Mouse (Mus musculus) right cerebral cortex, postnatal 10 days (tissue): ENCODE measurements at regions not wholly inside any gene's neighbourhood (a gene's known extent, or its start where the extent isn't known, plus 50 kb on each side); places are given as distances from the start of the nearest gene placed in this dataset.

ENCODE experiments used
- DNase-seq, 2 experiments: peaks; one replicate each; pipeline ENCODE4 v3.0.0; 2021; ENCODE audit warnings: low spot score in 2 of 2

- DNase-seq = no peak
Observed at GRCm38 (mm10) chr14:9338220-9338619, 672.2 kb upstream of the 4930452B06Rik start.

DNA sequence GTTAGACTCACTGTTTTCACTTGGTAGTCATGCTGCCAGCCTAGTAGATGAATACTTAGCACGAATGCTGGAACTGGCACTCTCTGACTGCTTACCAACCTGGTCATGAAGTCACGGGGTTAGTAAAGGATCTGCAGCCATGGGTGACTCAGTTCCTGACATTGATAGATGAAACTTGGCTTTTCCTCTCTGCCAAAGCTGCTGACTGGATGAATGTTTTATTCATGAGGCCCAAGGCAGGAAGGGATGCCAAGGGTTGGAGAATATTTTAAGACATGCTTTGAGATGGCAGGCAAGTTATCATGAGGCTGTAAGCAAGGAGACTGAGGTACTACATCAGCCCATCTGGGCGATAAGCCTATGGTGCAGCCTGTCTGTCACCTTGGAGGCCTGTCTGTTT lies 671.1 kb upstream of the 4930452B06Rik start:
- DNase-seq = no peak

DNA sequence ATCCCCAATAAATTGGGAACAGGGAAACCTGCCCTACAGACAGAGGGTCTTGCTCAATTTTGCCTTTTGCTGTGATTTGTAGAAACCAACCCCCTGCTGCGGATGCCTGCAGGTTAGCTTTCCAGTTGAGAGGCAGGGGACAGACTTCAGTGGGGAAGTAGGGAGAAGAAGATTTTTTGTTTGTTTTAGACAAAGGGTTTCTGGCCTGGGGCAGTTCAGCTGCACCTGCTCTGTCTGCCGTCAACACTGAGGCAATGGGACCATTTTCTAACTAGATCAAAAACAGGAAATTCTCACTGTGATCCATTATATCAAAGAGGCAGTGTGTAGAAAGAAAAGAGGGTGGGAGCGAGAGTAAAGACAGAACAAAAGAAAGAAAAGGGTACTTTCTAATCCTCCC lies 665.6 kb upstream of the 4930452B06Rik start:
- no peak for DNase-seq

- no peak for DNase-seq
Observed at GRCm38 (mm10) chr14:9330767-9331166, 664.7 kb upstream of the 4930452B06Rik start.

GRCm38 (mm10) chr14:9329839-9330485 lies 663.9 kb upstream of the 4930452B06Rik start:
- DNase-seq = peak; percentile 43 to 64

DNA sequence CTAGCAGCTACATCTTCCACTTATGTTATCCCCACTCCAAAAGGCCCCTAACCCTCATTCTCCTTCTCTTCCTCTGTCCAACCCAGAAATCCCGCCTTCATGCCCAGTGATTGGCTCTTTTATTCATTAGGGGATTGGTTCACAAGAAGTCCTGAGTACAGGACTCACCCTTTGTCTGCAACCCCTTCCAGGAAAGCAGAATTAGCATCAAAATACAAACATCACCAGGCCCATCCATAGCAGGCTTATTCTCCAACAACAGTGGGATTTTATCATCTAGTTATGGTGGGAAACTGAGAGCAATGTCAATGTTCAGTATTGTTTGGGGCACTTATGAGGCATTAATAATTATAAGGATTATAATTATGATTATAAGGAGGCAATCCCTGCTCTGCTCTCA lies 661.3 kb upstream of the 4930452B06Rik start:
- no peak for DNase-seq

DNA sequence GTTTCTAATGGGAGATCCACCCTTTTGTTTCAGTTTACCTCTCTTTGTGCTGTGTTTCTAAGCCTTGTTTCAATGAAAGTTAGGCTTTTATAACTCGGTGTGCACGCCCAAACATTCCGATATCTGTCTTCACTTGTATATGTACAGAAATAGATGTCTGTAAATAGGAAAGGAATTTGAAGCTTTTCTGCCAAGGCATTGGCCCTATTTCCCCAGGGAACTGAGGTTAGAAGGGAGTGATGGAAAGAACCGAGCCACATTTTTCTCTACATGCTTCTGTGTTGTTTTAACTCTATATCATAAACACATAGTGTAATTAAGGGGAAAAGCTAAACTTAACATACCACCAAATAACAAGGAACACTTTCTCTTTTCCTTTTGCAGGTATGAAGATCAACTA lies 653.8 kb upstream of the 4930452B06Rik start:
- DNase-seq = no peak

DNA sequence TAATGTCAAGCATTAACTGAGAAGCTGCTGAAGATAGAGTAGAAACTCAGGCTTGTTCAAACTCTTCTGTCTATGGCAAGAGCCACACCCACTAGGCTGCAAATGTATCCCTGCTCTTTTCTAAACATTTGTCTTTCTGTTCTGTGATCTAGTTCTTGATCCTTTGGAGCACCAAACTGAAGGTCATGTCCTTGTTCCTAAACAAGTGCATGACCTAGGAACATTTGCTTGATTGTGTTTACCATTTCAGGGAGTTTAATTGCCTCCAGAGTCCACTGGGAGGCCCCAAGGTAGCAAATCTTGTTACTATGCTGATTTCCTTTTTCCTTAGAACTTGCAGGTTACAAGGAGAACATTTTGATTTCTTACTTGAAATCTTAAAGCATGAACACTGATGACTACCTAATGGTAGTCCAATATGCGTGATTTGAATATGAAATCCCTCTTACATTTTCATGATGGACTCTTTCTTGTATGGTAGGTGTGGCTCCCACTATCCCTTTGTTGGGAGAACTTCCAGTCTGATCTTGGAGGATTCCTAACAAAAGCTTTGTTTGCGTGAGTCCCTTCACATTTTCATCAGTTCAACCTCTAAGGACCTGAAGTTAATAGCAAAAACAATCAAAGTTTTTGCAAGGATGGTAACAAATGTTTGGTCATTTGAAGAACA lies 652.9 kb upstream of the 4930452B06Rik start:
- no peak for DNase-seq

- DNase-seq = no peak
Observed at GRCm38 (mm10) chr14:9315224-9315623, 649.2 kb upstream of the 4930452B06Rik start.

DNA sequence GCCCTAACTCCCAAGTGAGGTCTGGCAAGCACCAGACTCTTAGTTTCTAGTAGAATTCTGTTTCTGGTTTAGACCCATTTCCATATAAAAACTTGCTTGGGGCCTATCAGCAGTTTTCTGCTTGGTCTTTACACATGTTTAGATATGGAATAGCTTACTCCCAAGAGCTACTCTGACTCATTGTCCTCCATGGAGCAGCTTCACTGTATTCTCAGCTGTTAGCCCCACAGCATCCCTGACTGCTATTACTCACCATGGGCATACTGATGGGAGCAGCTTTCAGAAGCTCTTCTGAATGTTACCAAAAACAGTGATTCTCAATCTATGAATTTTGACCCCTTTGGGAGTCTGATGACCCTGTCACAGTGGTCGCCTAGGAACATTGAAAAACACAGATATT lies 630.1 kb upstream of the 4930452B06Rik start:
- DNase-seq = no peak

GRCm38 (mm10) chr14:9294555-9294954 lies 628.5 kb upstream of the 4930452B06Rik start:
- DNase-seq = peak in 1 of 2 experiments; percentile 19

DNA sequence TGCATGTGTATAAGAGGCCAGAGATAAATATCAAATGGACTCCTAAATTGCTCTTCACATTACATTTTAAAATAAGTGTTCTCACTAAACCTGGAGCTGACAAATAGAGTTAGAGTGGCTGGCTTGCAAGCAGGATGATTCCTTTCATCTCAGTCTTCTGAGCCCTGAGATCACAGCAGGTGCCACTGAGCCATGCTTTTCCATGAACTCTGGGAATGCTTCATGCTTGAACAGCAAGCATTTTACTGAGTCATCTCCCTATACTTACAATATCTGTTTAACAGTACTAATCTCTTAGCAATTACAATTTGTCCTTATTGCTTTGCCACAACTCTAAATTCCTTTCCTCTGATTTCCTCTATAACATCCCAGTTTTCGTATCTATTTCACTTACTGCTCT lies 622.1 kb upstream of the 4930452B06Rik start:
- no peak for DNase-seq

GRCm38 (mm10) chr14:9285606-9286002 lies 619.6 kb upstream of the 4930452B06Rik start:
- no peak for DNase-seq

GRCm38 (mm10) chr14:9284976-9285605 lies 619.1 kb upstream of the 4930452B06Rik start:
- DNase-seq = no peak

DNA sequence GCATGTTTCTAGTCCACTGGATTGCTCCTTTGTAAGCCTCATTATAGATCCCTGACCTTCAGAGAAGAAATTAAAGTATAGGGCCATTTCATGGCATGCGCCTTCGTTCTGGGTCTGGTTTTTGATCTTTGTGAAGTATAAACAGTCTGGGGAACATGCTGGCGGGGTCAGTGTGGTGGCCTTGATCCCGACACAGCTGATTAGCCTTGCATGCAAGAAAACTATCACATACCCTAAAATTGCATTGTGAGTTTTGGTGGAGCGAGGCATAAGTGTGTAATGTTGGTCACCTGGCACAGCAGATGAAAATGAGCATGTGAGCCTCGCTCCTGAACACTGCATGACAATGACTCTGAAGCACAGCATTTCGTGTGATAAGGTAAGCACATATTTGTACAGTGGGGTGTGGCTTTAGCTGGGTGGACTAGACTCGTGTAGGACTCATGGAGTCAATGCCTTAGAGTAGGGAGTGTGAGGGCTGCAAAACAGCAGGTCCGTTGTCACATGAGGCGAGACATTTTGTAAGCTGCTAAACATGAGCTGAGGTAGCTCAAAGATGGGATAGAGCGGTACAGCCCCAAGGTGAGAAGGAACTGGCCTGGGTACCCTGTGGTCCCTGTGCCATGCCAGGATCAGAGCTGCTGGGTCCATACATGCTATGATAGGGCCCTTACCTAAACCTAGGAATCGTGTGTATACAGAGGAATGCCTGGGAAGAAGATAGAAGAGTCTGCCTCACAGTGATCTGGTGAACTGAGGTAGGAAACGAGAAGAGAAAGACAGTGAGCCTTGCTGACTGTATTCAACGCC lies 601.4 kb upstream of the 4930452B06Rik start:
- DNase-seq = no peak

GRCm38 (mm10) chr14:9252017-9252416 lies 586.0 kb upstream of the 4930452B06Rik start:
- DNase-seq = no peak

DNA sequence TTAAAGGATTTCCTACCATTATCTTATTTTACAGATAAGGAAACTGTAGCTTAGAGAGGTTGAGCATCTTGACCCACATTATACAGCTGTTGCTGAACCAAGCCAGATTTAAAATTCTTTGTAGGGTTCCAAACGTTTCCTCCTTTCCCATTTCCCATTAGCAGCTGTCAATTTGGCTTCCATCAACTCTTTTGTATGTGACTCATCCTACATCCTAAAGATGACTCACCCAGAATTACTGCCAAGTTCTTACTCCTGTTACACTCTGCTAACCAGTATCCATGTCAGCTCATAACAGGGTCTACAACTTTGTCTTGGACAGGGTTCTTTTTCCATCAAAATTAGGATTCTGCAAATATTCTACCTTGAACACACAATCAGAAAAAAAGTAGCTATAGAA lies 579.2 kb upstream of the 4930452B06Rik start:
- no peak for DNase-seq

- DNase-seq = no peak
Observed at GRCm38 (mm10) chr14:9243336-9243735, 577.3 kb upstream of the 4930452B06Rik start.

- no peak for DNase-seq
Observed at GRCm38 (mm10) chr14:9242118-9242517, 576.1 kb upstream of the 4930452B06Rik start.

GRCm38 (mm10) chr14:9227670-9228069 lies 561.6 kb upstream of the 4930452B06Rik start:
- no peak for DNase-seq

DNA sequence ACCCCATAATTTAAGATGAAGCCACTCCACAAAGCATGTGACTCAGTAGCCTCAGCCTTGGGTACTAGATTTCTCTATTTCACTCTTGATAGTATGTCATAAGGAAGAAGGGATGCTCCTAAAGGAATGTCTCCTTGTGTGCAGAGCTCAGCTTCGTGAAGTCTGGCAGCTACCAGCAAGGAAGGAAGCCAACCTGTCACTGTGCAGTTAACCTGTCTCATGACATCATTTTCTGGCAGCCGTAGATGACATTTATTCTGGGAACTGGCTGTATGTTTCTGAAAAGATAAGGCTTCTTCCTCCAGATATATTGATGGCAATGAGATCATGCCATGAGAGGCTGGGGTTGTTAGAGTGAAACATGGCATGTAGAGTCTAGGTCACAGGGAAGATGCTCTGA lies 534.2 kb upstream of the 4930452B06Rik start:
- DNase-seq = no peak

GRCm38 (mm10) chr14:9192122-9192769 lies 526.2 kb upstream of the 4930452B06Rik start:
- DNase-seq = no peak
